Mouse (Mus musculus): ENCODE results near the gene Clec2g.

DNA sequence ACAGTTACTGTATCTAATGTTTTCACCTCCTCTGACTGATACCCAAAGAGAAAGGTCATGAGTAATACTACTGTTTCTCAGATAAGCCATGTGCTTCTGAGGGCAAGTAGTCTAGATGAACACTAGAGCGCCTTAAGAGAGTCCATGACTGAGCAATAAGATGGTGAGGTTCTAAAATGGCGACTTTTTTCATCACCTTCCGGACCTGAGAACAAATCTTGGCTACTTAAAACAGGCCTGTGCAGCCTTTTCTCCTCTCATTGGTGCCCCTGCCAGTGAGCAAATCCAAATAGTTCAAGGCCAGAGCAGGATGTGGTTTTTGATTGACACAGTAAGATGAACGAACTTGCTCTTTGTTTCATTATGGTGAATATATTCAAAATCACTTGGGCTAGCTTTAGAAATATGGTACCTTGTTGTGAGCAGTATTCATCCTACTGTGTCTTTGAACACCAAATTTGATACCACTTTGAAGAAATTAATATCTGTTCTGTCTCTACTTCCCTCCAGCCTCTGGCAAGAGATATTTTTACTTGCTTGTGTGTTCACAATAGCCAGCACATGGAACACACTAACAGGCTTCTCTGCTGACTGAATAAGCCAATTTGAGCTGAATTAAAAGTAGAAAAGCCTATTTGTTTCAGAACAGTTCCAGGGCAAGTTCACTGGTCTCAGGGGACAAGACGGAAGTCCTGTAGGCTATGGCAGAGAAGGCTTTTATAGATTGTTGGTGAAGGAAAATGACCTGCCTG lies 38.7 kb downstream of the Clec2g start:
- no peak for TF ChIP-seq CTCF (IDR thresholded peaks at IDR 0.05)
- TF ChIP-seq EP300 (IDR thresholded peaks at IDR 0.05): no peak

Measured in lung, postnatal 0 days (tissue).